Mouse (Mus musculus) spleen, postnatal 14 days (tissue): ENCODE results near the gene Zfp711.

Source experiments
- DNase-seq, 2 experiments: peaks; one replicate each; pipeline ENCODE4 v3.0.0; 2021 to 2022; ENCODE audit warnings: low spot score in 2 of 2

Gene Zfp711

GRCm38 (mm10) chrX:112600511-112601305 is at the start of gene Zfp711:
Gene Zfp711 (plus strand): TSS chrX:112600526.
- no peak for DNase-seq

GRCm38 (mm10) chrX:112567716-112568115 is 32.6 kb upstream of the Zfp711 start:
- no peak for DNase-seq

- DNase-seq, result no peak
Observed at GRCm38 (mm10) chrX:112601306-112602120, 1.2 kb downstream of the Zfp711 start.

- no peak for DNase-seq
Observed at GRCm38 (mm10) chrX:112675525-112675924, 75.2 kb downstream of the Zfp711 start.

GRCm38 (mm10) chrX:112680605-112681004 is 80.3 kb downstream of the Zfp711 start:
- no peak for DNase-seq
